Mouse (Mus musculus) gastrocnemius, postnatal 36 days (tissue): ENCODE data around the gene C3. TPM values are rescaled to one million over a fixed set of nuclear protein-coding genes. Genes with fewer than 3 reads are reported as not detected.

ENCODE experiments used
- DNase-seq, 2 experiments: peaks; one replicate each; pipeline ENCODE4 v3.0.0; 2022
- intact Hi-C: fragments of 180-260 bp; cut with DNase I; formaldehyde crosslinking; loops from one replicate; pipeline ENCODE4 v1.15.1; 2025
- total RNA-seq, 2 experiments: library from RNA; stranded (reverse); gene quantifications; 2 replicates each; pipeline ENCODE4 v1.2.3; 2021

The C3 gene
- total RNA-seq, 2 experiments from 2014 or later: 11.8 TPM

DNA sequence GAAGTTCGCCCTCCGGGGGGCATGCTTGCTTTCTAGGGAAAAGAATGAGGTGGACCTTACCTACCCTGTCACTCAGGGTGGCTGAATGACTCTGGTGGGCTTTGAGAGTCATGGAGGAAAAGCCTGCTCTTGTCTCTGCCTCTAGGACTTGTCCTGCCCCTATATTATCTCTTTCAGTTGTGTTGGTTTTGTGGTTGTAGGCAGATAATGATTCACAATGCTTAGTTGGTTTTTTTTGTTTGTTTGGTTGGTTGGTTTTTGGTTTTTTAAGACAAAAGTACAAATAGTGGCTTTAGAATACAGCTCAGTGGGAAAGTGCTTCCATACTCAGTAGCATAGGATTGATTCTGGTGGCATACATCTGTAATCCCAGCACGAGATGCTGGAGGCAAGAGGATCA, 937 bp upstream of the C3 start:
- DNase-seq: no peak
- intact Hi-C loops: no loop called here

DNA sequence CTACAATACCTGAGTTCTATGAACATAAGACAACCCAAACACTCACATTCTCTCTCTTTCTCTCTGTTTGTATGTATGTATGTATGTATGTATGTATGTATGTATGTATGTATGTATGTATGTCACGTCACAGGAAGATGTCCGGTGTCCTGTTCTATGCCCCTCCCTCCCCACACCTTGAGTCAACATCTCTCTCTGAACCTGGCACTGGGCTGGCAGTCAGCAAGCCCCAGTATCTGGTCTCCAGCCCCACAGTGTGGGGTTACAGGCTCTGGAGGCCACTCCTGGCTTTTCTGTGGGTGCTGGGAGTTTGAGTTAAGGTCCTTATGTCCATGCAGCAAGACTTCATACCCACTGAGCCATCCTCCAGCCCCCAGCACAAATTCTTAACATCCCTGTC, 468 bp downstream of the C3 start:
- DNase-seq: no peak
- intact Hi-C loops: no loop called here

DNA sequence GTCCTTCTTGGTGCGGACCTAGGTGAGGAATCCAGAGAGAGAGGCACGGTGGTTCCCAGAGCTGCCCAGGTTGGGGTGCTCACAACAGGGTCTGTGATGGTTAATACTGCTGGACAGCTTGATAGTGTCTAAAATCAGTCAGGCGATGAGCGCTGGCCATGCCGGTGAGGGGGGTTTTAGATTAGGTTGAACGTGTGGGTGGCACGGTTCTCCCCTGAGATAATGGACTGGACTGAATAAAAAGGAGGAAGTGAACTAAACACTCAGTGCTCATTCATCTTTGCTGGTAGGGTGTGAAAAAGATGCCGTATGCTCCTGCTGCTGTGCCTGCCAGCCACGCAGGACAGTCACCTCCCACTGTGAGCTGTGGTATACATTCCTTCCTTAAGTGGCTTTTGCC, 4.6 kb downstream of the C3 start:
- intact Hi-C loops: no loop called here
- peak in 1 of 2 experiments; percentile 7 for DNase-seq

DNA sequence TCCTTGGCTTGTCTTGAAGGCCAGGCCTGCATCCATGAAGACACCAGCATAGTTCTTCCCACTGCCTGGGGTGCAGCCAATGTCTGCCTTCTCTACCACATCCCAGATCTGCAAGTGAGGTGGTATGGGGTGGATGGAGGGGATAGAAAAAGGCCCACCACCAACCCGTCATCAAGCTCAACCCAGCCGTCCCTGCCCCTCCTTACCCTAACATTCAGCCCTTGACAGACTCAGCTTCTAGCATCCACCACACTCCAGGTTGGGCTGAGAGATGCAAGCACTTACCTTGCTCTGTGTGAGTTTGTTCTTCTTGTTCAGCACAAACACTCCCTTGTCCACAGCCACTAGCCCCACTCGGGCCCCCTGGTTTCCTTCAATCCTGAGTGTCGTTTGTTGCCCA, 6.0 kb downstream of the C3 start:
- intact Hi-C loops: no loop called here
- DNase-seq: peak in 1 of 2 experiments; percentile 4

DNA sequence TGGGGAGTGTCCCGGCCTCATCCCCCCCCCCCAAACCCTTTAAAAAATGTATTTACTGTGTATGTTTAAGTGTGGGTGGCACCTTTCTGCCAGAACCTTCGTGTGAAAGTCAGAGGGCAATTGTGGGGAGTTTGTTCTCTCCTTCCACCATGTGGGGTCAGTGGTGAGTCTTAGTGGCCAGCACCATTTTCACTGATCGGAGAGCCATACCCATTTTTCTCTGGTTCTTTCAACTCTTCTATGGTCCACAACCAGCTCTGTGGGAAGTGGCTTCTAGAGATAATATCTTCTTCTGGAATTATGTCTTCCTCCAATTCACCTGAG, 8.1 kb downstream of the C3 start:
- intact Hi-C loops: loop anchor here (1.0 to 2.0 kb wide), 2 partner anchors 57 to 115 kb away; no protein-coding TSS in a partner anchor
- peak in 1 of 2 experiments; percentile 9 for DNase-seq

DNA sequence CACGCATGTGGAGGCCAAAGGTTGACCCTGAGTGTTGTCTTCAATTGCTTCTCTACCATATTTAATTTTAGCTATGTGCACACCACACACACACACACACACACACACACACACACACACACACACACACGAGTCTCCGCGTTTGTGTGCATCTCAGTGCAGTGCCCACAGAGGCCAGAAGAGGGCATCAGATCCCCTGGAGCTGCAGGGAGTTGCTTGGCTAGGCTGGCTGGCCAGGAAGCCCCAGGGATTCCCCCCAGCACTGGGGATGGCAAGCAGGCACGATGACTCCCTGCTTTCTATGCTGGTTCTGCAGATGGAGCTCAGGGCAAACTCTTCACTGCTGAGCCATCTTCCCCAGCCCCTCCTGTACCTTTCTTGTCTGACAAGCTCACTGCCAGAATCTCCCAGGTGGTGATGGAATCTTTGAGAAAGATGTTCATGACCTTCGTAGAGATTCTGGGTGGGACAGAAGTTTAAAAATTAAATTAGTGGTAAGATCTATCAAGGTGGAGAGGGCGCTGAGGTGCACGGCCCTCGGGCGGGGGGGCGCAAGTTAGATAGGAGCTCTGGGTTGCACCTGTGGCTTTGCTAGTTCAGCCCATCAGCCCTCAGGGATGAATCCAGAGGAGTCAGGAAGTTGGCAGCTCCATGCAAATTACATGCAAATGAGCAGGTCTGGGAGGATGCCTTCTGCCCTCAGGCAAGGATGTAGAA, 8.6 kb downstream of the C3 start:
- intact Hi-C loops: loop anchor here (1.0 to 2.0 kb wide), 2 partner anchors 57 to 116 kb away; no protein-coding TSS in a partner anchor
- peak; percentile 75 to 80 for DNase-seq

DNA sequence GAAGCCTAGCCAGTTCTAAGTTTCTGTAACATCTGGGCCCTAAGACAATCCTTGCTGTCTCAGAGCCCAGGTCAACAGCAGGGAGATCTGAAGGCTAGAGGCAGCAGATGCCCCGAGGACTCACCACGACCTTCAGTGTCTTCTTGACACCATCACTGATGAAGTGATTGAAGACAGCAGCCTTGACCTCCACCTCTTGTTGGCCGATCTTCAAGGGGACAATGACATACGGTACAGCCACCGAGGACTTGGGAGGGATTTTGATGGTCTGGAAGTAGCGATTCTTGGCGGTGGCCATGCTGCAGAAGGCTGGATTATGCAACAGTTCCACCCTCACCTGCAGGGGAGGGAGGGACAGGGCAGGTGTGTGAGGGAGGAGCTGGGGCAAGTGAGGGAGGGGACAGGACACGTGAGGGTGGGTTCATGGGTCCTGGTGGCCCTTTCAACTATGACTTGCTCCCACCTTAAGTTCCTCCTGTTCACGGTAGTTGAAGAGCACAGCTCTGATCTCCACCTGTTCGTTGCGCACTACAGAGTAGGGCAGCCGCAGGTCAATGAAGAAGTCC, 9.5 kb downstream of the C3 start:
- intact Hi-C loops: loop anchor here (2.0 kb wide), 1 partner anchor 58 kb away; no protein-coding TSS in a partner anchor
- DNase-seq: peak in 1 of 2 experiments; percentile 5

DNA sequence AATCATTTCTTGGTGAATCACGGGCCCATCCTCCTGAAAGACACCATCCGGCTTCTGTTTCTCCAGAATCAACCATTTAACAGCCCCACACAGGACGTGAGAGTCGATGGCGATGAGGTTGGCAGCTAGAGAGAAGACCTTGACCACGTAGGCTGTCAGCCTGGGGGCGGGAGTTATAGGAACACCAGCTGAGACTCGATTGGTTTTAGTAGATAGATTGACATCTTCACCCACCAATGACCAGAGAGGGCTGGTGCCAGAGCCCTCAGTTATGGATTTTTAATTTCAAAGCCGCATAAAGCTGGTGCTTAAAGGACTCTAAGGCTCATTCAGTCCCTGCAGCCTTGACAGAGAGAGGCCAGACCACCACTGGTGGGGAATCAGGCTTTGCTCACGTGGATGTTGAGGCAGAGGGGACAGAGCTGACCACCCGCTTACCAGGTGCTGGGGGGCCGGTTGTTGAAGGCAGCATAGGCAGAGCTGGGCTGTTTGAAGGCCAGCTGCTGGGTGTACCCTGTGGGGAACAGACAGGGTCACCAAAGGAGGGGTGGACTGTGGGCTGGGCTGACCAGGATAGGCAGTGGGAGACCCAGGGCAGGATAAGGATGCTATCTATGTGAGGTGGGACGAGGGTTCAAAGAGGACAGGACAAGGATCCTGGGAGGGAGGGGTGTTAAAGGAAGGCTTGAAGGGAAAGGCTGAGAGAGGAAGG, 13.1 kb downstream of the C3 start:
- intact Hi-C loops: no loop called here
- no peak for DNase-seq

DNA sequence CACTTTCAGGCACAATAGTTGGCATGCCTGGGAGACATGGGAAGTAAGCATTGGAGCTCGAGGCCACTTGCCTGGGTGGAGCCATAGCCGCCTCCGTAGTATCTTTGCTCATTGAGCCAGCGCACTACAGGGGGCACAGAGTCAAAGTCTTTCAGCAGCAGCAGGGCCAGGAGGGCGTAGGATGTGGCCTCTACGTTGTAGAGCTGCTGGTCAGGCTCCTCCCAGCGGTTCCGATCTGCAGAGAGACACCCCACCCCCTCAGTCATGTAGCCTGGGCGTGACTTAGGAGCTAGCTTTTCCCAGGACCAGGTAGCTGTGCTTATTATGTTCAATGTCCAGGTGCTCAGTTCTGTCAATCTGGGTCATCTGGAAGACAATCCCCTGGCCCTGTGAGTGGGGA, 16.4 kb downstream of the C3 start:
- intact Hi-C loops: no loop called here
- no peak for DNase-seq

DNA sequence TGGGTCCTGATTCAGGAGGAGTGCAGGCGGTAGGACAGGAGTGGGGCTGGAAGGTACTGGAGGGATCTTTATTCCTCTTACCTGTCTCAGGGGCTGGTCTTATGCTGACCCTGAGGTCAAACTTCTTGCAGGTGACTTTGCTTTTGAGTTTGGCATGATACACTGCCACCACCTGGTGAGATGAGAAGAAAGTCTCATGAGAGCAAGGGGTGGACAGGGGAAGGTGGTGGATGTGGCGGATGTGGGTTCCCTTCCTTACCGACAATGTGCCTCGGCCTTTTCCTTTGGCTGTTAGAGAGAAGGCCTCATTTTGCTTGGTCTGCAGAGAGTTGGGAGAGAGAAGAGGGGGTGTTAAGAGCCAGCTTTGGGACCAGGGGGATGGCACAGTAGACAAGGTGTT, 18.6 kb downstream of the C3 start:
- intact Hi-C loops: no loop called here
- DNase-seq: no peak

DNA sequence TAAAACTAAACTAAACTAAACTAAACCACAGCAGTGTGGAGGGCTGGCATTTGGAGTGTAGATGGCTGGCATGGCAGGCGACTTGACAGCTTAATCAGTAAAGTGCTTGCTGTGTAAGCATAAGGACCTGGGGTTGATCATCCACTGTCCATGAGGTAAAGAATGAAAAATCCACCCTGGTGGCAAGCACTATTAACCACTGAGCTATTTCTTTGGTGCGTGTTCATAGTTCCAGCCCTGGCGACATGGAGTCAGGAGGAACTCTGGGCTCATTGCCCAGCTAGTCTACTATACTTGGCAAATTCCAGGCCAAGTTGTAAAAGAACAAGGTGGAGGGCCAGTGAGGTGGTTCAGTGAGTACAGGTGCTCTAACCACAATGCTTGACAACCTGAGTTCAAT, 20.0 kb downstream of the C3 start:
- DNase-seq: no peak
- intact Hi-C loops: no loop called here

DNA sequence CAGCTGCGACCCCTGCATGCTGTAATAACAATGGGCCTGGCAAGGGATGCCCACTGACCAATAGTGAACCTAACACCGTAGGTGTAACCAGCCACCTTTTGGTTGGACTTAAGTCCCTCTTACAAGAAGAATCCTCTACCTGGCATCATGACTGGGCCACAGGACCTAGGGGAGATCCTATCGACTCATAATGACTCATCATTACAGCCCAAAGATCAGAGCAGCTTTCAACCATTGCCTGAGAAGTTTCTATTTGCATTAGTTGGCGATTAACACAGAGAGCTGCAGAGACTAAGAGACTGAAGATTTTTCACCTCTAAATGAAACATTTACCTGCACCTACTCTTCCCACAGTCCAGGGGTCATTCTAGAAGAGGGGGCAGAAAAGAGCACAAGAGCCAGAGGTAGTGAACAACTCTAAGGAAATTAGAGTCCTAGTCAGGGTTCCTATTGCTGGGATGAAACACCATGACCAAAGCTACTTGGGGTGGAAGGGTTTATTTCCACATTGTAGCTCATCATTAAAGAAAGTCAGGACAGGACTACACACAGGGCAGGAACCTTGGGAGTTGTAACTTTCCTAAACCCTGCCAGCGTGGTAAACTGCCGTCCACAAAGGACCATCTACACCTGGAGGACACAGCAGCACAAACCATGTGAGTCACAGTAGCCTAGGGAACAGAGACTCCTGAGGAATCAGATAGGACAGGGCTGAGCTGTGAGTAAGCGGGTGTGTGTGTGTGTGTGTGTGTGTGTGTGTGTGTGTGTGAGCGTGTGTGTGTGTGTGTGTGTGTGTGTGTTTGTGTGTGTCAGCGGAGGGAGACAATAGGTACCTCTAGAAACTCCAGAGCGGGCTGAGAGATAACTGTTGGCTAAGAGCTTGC, 25.9 kb downstream of the C3 start:
- no peak for DNase-seq

DNA sequence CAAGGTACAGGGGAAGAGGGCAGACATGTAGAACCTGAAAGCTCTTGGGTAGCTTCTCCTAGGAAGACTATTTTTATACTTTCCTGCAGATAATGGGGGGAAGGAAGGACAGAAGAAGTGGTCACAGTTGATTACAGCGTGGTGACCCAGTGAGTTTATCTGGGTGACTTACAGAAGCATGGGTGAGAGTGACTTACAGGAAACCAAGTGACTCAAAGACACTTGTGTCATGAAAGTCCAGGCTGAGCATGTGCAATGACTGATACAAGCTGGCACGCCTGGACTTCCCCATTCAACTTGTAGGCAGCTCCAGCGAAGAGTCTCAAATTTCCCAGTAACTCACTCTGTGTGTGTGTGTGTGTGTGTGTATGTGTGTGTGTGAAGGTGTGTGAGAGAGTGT, 29.7 kb downstream of the C3 start:
- DNase-seq: no peak
- intact Hi-C loops: no loop called here

More for the DNA sequence above, 25.9 kb downstream of the C3 start:
- intact Hi-C loops: no loop called here

DNA sequence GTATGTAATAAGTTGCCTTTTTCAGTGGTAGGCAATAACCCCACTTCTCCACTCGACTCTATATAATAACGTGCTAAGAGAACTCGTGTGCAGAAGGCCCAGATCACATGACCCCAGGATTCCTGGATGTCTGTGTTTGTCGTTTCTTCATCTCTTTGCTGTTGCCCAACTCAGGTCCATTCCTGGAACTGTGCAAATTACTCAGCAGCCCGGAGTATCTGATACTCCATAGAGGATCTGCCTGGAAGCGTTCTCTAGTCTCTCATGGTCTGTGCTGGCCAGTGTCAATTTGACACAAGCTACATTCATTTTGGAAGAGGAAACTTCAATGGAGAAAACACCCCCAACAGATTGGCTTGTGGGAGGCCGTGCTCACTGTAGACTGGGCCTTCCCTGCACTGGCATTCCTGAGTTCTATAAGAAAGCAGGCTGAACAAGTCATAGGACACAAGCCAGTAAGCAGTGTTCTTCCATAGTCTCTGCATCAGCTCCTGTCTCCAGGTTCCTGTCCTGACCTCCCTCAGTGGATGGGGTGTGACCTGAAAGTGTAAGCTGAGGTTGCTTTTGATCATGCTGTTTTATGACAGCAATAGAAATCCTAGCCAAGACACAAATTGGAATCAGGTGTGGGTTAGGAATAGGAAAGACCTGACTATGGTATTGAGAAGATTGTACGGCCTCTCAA, 32.5 kb downstream of the C3 start:
- intact Hi-C loops: no loop called here
- DNase-seq: no peak

DNA sequence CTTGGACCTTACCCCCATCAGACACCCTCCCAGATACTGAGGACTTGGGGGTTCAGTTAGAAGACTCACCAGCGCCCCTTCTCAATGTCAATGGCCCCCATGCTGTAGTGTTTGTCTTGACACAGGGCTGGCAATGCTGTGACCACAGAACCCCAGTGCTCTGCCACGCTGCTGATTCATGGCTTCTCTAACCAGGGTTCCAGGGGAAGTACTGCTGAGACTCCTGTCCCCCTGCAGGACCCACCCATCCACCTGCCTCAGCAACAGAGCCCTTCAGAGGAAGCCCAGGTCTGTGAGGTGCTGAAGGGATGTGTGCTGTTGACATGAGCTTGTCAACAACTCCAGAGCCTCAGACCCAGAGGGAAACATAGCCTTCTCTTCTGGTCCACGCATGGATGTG, 33.2 kb downstream of the C3 start:
- no peak for DNase-seq
- intact Hi-C loops: no loop called here

DNA sequence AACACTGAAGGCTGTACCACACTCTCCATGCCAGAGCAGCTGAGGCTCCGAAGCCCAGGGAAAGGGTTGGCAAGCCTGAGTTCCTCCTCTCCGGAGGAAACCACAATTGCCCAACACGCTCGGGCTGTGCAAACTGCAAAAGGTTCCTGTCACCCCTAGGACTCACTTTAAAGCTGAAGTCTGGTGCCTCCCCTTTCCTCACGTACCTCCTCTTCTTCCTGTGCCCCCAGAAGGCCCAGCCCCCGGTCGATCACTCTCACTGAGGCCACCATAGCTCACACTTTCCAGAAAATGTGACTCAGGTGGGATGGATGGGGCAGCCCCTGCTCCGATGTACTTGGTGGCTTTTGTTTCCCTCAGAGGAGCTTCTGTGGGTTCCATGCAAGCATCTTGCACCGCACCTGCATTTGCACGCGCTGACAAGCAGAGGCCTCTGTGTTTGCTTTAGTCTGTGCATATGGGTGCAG, 33.9 kb downstream of the C3 start, which contains the start of gene Tnfsf14:
Tnfsf14 (minus strand) TSS at position 137 of the 467 bp plus-strand sequence.
- DNase-seq: no peak
- intact Hi-C loops: no loop called here

DNA sequence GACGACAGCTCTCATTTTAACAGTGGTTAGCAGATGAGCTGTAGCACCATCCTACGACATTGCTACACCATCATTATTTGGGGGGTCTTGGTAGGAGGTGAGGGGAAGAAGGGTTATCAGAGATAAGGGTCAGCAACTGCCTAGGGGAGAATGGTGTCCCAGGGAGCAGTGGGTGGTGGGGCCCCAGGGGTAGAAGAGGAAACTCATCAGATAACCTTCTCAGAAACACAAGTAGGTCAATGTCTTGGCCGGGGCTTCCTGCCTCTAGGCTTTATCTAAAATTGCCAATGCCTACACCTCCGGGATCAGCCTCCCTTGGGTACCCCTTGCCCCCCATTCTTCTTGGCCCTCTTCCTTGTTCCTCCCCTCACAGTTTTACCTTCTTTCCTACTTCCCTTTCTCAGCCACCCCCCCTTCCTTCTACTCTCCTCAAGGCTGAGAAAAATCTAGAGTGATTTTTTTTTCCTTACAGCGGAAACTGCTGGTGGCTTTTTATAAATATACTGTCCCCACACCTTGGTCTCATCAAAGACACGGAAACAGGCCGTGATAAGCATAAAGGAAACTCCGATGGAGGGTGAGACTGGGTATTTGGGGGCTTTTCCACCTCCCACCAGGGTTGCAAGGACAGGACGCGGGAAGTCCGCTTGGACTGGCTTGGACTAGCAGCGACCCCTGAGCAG, 39.3 kb downstream of the C3 start:
- intact Hi-C loops: no loop called here
- no peak for DNase-seq

DNA sequence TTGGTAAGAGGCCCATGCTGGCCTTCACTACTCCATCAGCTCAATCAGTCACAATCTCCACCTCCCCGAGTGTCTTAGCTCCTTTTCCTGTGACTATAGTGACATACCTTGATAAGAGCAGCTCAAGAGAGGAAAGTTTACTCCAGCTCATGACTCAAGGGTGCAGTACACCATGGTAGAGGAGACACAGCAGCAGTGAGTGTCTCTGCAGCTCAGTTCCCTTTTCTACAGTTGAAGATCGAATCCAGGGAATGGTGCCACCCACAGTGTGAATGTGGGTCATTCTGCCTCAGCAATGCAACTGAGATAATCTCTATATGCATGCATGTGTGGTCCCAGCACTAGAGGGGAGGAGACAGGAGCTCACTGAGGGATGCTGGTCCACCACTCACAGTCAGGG, 42.3 kb downstream of the C3 start:
- intact Hi-C loops: no loop called here
- DNase-seq: no peak

DNA sequence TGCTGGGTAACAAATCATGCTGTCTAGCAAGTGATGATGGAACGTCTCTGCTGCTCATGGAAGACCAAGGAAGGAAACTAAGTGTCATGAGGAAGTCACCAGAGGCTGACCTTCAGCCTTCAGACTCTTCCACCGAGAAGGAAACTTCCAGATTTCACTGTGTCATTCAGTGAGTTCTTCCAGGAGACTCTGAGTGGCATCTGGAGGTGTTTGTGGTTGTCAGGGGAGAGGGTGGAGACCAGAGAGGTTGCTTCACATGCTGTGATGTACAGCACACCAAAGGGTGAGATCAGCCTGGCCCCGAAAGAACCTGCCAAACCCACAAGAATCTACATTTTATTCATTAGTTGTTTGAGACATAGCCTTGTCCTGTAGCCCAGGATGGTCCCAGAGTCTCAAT, 45.1 kb downstream of the C3 start:
- intact Hi-C loops: no loop called here
- no peak for DNase-seq

DNA sequence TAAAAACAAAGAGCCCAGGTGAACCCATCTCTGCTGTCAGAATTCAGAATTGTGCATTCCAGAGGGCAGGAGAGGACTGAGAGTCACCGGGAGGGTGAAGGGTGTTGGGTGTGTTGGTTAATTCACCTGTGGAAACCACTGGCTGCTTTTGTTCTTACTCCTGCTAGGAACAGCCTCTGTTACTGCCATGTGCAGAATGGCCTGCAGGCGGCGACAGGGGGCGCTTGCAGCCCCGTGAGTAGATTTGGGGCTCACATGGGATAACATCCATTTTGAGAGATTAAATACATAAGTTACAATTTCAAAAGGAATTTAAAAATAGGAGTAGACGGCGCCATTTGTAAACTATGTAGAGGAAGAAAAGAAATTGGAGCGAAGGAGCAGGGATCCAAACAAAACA, 47.6 kb downstream of the C3 start:
- intact Hi-C loops: no loop called here
- no peak for DNase-seq
